ENCODE assay signal across 25 mouse cellular contexts in the genomic region with DNA sequence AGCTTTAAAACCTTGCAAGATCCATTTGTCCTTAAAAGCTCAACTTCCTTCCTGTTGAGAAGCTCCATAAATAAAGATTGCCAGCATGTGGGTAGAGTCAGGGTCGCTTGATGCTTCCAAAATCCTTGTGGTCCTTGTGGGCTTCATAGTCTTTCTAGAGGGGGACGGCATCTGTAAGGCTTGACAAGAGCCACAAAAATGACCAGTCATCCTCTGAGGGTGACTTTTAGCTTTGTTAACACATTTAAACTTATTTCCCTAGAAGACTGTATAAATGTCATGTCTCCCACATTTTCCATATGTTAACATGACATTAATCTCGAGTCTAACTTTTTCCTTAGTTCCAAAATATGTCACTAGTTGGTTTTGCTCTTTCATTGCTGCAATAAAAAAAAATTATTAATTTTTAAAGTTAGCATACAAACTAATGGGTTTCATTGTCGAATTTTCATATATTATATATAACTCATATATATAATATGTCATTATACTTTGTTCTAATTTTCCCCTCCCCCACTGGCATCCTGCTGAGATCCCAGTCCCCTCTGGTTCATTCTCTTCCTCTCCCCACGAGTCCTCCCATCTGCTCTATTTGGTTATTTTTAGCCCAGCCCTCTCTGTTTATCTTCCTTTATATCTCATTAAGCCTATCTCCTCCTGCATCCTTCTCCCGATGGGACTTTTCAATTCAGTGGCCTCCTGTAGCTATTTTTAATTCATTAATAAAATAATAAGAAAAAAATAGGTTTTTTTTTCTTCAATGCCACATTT.
DNase-seq lines count a peak whose midpoint lies in the region; ATAC-seq lines count a peak whose summit lies in the region.
"Had no signal": no experiment of that assay in that cellular context is flagged by ENCODE, and none has a peak within 500 bp of the region (broad histone marks: within the 10 kb centered on the region; RNA-seq: fewer than 3 reads in every experiment).

No protein-coding gene starts in this region.

- no peaks in the 10 kb centered on the region for H3K9me3 ChIP-seq in kidney, embryonic 15.5 days (replicated peaks)
- no peaks in the 10 kb centered on the region for H3K9me3 ChIP-seq in hindbrain, embryonic 13.5 days
- H3K9me3 ChIP-seq: embryonic facial prominence, embryonic 12.5 days; heart, embryonic 12.5 days; hindbrain, embryonic 15.5 days; limb, embryonic 12.5 days had no signal

- peaks cover 24% of the 10 kb centered on the region for H3K4me1 ChIP-seq in kidney, embryonic 15.5 days
- H3K4me1 ChIP-seq in hindbrain, embryonic 13.5 days (replicated peaks), result 0 out of 2 replicates have a peak, but pooled peaks cover 5% of the 10 kb centered on the region
- H3K4me1 ChIP-seq: embryonic facial prominence, embryonic 12.5 days; hindbrain, embryonic 15.5 days had no signal

- ATAC-seq in kidney, embryonic 15.5 days (replicated peaks; ENCODE audit: low FRiP score), result 0 out of 2 replicates have a peak, but pooled peaks have one; percentile 50
- ATAC-seq in hindbrain, embryonic 13.5 days (ENCODE audit: low FRiP score), result no peak
- ATAC-seq: CD4-positive, CD25-positive, alpha-beta regulatory T cell, adult 4 months; forebrain, embryonic 14.5 days; midbrain, embryonic 16.5 days had no signal

- no peak overlapping the region for H3K9ac ChIP-seq in kidney, embryonic 15.5 days
- no peak overlapping the region for H3K9ac ChIP-seq in hindbrain, embryonic 13.5 days
- H3K9ac ChIP-seq: embryonic facial prominence, embryonic 12.5 days; heart, embryonic 12.5 days; hindbrain, embryonic 15.5 days; limb, embryonic 12.5 days had no signal

- H3K4me3 ChIP-seq in kidney, embryonic 15.5 days (replicated peaks), result no peak overlapping the region
- H3K4me3 ChIP-seq in hindbrain, embryonic 13.5 days, result no peak overlapping the region
- H3K4me3 ChIP-seq: embryonic facial prominence, embryonic 12.5 days; heart, adult 2 months; heart, embryonic 12.5 days; hindbrain, embryonic 15.5 days; limb, embryonic 12.5 days had no signal

- WGBS in kidney, embryonic 15.5 days, result 58% methylated on average over 6 of the region's 6 CpGs
- WGBS in hindbrain, embryonic 13.5 days, result 68% methylated on average over 6 of the region's 6 CpGs

- no peak overlapping the region for H3K4me2 ChIP-seq in kidney, embryonic 15.5 days
- H3K4me2 ChIP-seq in hindbrain, embryonic 13.5 days, result no peak overlapping the region
- H3K4me2 ChIP-seq: embryonic facial prominence, embryonic 12.5 days; heart, embryonic 12.5 days; hindbrain, embryonic 15.5 days; limb, embryonic 12.5 days; midbrain, embryonic 11.5 days had no signal

- H3K27me3 ChIP-seq in kidney, embryonic 15.5 days, result no peaks in the 10 kb centered on the region
- no peaks in the 10 kb centered on the region for H3K27me3 ChIP-seq in hindbrain, embryonic 13.5 days
- H3K27me3 ChIP-seq: embryonic facial prominence, embryonic 12.5 days; heart, embryonic 12.5 days; hindbrain, embryonic 15.5 days; limb, embryonic 12.5 days had no signal

- no peak for DNase-seq in kidney, adult 11 months
- DNase-seq in cerebellum, adult 18-20 months, result peak; percentile 53 to 58
- DNase-seq in cerebellum, postnatal 10 days, result peak; percentile 72
- no peak for DNase-seq in right cerebral cortex, postnatal 36 days (ENCODE audit: low spot score in 2 of 2)
- no peak for DNase-seq in adipocyte (ENCODE audit: low spot score)
- DNase-seq: adrenal gland, postnatal 36 days; embryo, embryonic 11 days; gastrocnemius, postnatal 36 days; heart, adult 2 months; kidney, adult 2 months; kidney, postnatal 10 days; lung, postnatal 36 days; right cerebral cortex, postnatal 25 days; spleen, adult 18-20 months; thymus, postnatal 14 days had no signal

- H3K36me3 ChIP-seq in kidney, embryonic 15.5 days, result no peaks in the 10 kb centered on the region
- H3K36me3 ChIP-seq in hindbrain, embryonic 13.5 days, result no peaks in the 10 kb centered on the region
- H3K36me3 ChIP-seq: embryonic facial prominence, embryonic 12.5 days; heart, embryonic 12.5 days; hindbrain, embryonic 15.5 days; limb, embryonic 12.5 days had no signal

- 0 out of 2 replicates have a peak overlapping the region, but pooled peaks have one; percentile 11 for H3K27ac ChIP-seq in kidney, embryonic 15.5 days
- no peak overlapping the region for H3K27ac ChIP-seq in hindbrain, embryonic 13.5 days
- H3K27ac ChIP-seq: embryonic facial prominence, embryonic 12.5 days; heart, adult 2 months; hindbrain, embryonic 15.5 days; limb, embryonic 12.5 days had no signal

Comparison
In these comparisons a context has a peak if more than half of its experiments do, and no peak if none do; other contexts are left out.
1. DNase-seq: peak in cerebellum, adult 18-20 months (2 of 2) and cerebellum, postnatal 10 days (2 of 2); none in kidney, adult 11 months (single experiment), right cerebral cortex, postnatal 36 days (0 of 2) and adipocyte (single experiment).